12 mouse cellular contexts compared by ENCODE assay signal in genomic region chrX:101978861-101979260, GRCm38 (mm10).
DNase-seq lines count a peak whose midpoint lies in the region; ATAC-seq and TF ChIP-seq lines count a peak whose summit lies in the region.
"Had no signal": no experiment of that assay in that cellular context is flagged by ENCODE, and none has a peak within 500 bp of the region (broad histone marks: within the 10 kb centered on the region; RNA-seq: fewer than 3 reads in every experiment).

No protein-coding gene starts in this region.

- H3K27me3 ChIP-seq in hindbrain, postnatal 0 days (ENCODE audit: insufficient read depth, low read length): no peaks in the 10 kb centered on the region
- H3K27me3 ChIP-seq in hindbrain, embryonic 11.5 days (ENCODE audit: control insufficient read depth, insufficient read depth, low read length): peaks cover 3% of the 10 kb centered on the region; the same call in 1 of the 2 replicates
- no peaks in the 10 kb centered on the region for H3K27me3 ChIP-seq in testis, adult 2 months (ENCODE audit: control insufficient read depth, insufficient read depth, low read length)

- H3K36me3 ChIP-seq in hindbrain, postnatal 0 days (ENCODE audit: insufficient read depth, low read length): no peaks in the 10 kb centered on the region
- H3K36me3 ChIP-seq in hindbrain, embryonic 11.5 days (ENCODE audit: control insufficient read depth, insufficient read depth, low read length): no peaks in the 10 kb centered on the region
- H3K36me3 ChIP-seq in testis, adult 2 months (ENCODE audit: control insufficient read depth, insufficient read depth, low read length): no peaks in the 10 kb centered on the region
- H3K36me3 ChIP-seq: forebrain, embryonic 12.5 days had no signal

- H3K9me3 ChIP-seq in hindbrain, postnatal 0 days (ENCODE audit: low read length): no peaks in the 10 kb centered on the region
- no peaks in the 10 kb centered on the region for H3K9me3 ChIP-seq in hindbrain, embryonic 11.5 days (ENCODE audit: control insufficient read depth, low read length)
- H3K9me3 ChIP-seq: forebrain, embryonic 12.5 days had no signal

- no peak for TF ChIP-seq POLR2A in testis, adult 2 months (IDR thresholded peaks at IDR 0.05; ENCODE audit: control insufficient read depth, low read depth, low read length)

- peak; percentile 50 for ATAC-seq in frontal cortex, adult (ENCODE audit: low TSS enrichment)
- no peak; the same call in 1 of the 2 replicates for ATAC-seq in hindbrain, postnatal 0 days
- no peak for ATAC-seq in hindbrain, embryonic 11.5 days (ENCODE audit: low FRiP score)
- no peak for ATAC-seq in megakaryocyte, adult 5-6 weeks (ENCODE audit: poor library complexity, severe bottlenecking)

- no peaks in the 10 kb centered on the region for H3K4me1 ChIP-seq in hindbrain, postnatal 0 days (ENCODE audit: insufficient read depth, low read length)
- no peaks in the 10 kb centered on the region for H3K4me1 ChIP-seq in hindbrain, embryonic 11.5 days (replicated peaks; ENCODE audit: control insufficient read depth, insufficient read depth, low read length)
- H3K4me1 ChIP-seq in testis, adult 2 months (ENCODE audit: control insufficient read depth, insufficient read depth, low read length): no peaks in the 10 kb centered on the region
- H3K4me1 ChIP-seq: forebrain, embryonic 12.5 days had no signal

- no peak for DNase-seq in frontal cortex, postnatal 36 days (ENCODE audit: low spot score in 2 of 2)
- DNase-seq in hindbrain, postnatal 0 days (ENCODE audit: low spot score): no peak
- DNase-seq in hindbrain, embryonic 11.5 days (ENCODE audit: low spot score): no peak
- no peak for DNase-seq in testis, postnatal 10 days (ENCODE audit: low spot score)
- no peak for DNase-seq in yolk sac, embryonic 10.5 days (ENCODE audit: low spot score)
- DNase-seq: cerebellum, adult 18-20 months; spleen, adult 18-20 months had no signal

- no peak overlapping the region for H3K4me3 ChIP-seq in hindbrain, postnatal 0 days (ENCODE audit: low read length)
- H3K4me3 ChIP-seq in hindbrain, embryonic 11.5 days (ENCODE audit: low read depth, low read length): no peak overlapping the region
- H3K4me3 ChIP-seq in testis, adult 2 months (ENCODE audit: control insufficient read depth, low read depth, low read length): no peak overlapping the region
- H3K4me3 ChIP-seq: forebrain, embryonic 12.5 days had no signal

- peak overlapping the region; percentile 54; the same call in 1 of the 2 replicates for H3K27ac ChIP-seq in hindbrain, postnatal 0 days
- no peak overlapping the region for H3K27ac ChIP-seq in hindbrain, embryonic 11.5 days (ENCODE audit: low read depth, low read length)
- H3K27ac ChIP-seq in testis, adult 2 months (ENCODE audit: control insufficient read depth, insufficient read depth, low read depth, low read length): 0 out of 2 replicates have a peak overlapping the region, but pooled peaks have one; percentile 8
- H3K27ac ChIP-seq: forebrain, embryonic 12.5 days had no signal

- TF ChIP-seq CTCF in hindbrain, postnatal 0 days (IDR thresholded peaks at IDR 0.05; ENCODE audit: low read depth): no peak
- TF ChIP-seq CTCF in testis, adult 2 months (IDR thresholded peaks at IDR 0.05; ENCODE audit: control insufficient read depth, insufficient read depth, insufficient replicate concordance, low read depth, low read length): no peak

- WGBS in hindbrain, postnatal 0 days: 34% methylated on average over 2 of the region's 2 CpGs
- WGBS in hindbrain, embryonic 11.5 days: 63% methylated on average over 2 of the region's 2 CpGs

- H3K4me2 ChIP-seq in hindbrain, postnatal 0 days (ENCODE audit: low read depth, low read length): no peak overlapping the region
- no peak overlapping the region for H3K4me2 ChIP-seq in hindbrain, embryonic 11.5 days (replicated peaks; ENCODE audit: low read depth, low read length)
- H3K4me2 ChIP-seq: forebrain, embryonic 12.5 days; liver, embryonic 11.5 days had no signal

- no peak overlapping the region for H3K9ac ChIP-seq in hindbrain, postnatal 0 days (replicated peaks; ENCODE audit: low read length)
- no peak overlapping the region for H3K9ac ChIP-seq in hindbrain, embryonic 11.5 days (ENCODE audit: low read depth, low read length)
- H3K9ac ChIP-seq: forebrain, embryonic 12.5 days had no signal
